Mouse (Mus musculus) bone marrow macrophage, adult 2 months (primary cell): Measurements from ENCODE around the gene Tifa.

Experiments
- CTCF ChIP-seq: IDR thresholded peaks from 2 replicates; pipeline ENCODE4 v1.5.1; 2012; ENCODE audit warnings: low read depth, mild to moderate bottlenecking, low read length, moderate library complexity
- POLR2A ChIP-seq: IDR thresholded peaks from 2 replicates; pipeline ENCODE4 v1.6.1; 2012; ENCODE audit warnings: mild to moderate bottlenecking, low read depth, low read length, borderline replicate concordance

- TF ChIP-seq POLR2A (no peak), CTCF (no peak; the same call in 1 of the 2 replicates)
These were observed 25.1 kb upstream of the Tifa start for GRCm38 (mm10) chr3:127764541-127764940.
